Mouse (Mus musculus) ovary, postnatal 10 days (tissue): Measurements from ENCODE around the gene Castor1.

Experiments
- DNase-seq: peaks from one replicate; pipeline ENCODE4 v3.0.0; 2022; ENCODE audit warnings: low spot score

The Castor1 gene

DNA sequence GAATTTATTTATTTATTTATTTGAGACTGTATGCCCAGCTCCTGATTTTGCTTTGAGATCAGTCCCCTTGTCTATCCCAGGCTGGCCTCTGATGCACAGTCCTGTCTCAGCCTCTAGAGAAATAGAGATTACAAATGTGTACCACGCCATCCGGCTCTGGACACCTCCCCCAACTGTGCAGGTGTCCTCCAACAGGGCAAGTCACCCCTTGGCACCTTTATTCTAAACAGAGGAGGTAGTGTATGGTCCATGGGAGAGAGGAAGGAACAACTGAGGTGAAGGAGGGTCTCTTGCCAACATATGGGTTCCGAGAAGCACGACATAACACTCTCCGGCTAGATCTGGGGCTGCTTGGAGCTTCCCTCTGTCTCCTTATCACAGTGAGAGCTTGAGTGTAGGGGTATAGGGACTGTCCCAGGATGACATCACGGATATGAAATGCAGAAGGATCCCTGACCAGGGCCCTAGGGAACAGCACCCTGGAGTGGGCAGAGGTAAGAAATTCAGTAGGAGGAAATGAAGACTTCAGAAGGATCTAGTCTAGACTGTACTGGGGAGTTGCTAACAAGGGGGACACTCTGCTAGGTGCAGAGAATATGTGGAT lies 17.1 kb downstream of the Castor1 start:
- no peak for DNase-seq

DNA sequence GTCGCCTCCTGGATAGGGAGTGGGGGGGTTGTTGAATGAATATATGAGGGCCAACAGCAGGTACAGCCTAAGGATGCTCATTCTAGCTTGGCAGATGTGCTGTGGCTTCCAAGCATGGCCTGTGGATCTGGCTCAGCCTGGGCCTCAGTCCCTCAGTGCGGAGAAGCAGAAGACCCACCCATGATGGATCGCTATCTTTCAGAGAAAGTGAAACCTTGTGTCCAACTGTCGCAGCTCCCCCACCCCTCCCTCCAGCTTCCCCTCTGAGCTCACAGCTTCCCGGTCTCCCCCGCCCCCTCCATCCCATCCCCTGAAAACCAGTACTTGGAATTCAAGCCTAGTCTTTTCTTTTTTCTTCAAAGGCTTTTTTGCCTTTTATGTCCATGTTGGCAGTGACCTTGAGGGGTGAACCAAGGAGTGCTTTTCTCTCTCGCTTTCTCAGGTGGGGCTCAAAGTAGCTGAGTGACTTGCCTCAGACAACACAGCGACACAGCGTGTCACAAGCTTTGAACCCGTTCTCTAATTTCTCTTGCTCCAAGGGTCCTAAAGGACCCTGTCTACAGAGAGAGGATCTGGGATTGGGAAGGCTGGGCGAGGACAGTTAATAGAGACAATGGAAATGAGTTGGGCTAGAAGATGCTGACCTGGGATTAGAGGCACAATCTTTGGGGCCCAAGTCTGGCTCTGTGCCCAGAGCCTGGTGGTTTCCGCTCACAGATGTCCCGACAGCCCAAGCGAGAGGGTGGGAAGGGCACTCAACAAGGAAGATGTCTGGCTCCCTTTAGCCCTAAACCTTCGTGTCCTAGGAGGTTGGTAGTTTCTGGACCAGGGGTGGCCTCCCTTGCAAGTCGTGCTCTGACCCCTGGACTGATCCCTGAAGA lies 17.9 kb downstream of the Castor1 start, which contains the start of gene Osm:
TSS of gene Osm (plus strand) at position 756 of the 881 bp plus-strand sequence.
- DNase-seq, result no peak

DNA sequence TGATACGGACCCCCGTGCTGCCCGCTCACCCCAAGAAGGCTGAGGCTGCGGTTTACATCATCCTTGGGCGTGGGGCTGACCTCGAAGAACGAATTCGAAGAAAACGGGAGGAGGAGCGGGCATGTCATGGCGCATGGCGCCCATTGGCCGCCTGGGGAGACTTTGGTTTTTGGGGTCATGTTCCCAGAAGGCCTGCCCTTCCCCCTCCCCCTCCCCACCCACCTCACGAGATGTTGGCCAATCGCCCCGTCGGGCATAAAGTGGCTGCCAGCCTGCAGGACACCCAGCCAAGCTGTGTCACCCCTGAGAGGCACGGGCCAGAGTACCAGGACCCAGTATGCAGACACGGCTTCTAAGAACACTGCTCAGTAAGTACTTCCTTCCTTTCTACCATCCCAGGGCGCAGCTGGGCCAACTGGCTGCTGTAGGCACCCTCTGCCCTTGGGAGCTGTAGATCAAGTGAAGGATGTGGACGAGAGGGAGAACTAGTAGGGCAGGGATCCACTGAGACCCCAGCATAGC lies 18.6 kb downstream of the Castor1 start:
- DNase-seq, result no peak

DNA sequence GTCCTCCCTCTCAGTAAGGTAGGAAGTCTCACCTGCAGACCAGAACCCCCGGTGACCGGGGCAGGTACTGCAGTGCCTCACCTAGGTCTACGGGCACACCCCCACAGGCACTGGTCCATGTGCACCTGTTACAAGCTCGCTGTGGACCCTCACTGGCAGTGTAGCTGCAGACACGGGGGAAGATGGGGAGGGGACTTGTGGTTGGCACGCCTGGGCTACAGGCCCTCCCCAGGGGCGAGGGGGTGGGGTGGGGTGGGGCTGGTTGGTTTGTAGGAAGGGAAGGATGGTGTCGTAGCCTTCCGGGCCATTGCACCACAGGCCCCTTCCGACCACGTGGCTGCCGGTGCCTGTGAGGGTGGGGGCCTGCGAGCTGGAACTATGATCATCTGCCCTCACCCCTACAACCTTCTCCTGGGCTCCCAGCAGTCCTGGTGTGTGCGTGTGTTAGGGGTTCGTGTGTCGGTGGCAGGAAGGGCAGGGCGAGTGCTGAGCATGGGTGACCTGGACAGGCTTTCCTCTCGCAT lies 19.4 kb downstream of the Castor1 start:
- DNase-seq, result no peak

DNA sequence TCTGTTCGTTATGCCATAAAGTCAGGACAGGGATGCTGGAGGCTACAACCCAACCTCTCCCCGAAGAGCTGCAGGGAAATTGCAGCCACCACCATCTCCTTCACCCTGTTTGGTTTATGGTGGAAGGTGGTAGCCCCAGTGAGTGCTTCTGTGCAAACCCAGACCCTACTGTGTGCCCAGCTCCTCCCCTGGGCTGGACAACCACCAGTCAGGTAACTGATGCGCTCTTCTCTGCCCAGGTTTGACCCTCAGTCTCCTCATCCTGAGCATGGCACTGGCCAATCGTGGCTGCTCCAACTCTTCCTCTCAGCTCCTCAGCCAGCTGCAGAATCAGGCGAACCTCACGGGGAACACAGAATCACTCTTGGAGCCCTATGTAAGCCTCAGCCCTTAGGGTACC lies 20.1 kb downstream of the Castor1 start:
- DNase-seq, result no peak

DNA sequence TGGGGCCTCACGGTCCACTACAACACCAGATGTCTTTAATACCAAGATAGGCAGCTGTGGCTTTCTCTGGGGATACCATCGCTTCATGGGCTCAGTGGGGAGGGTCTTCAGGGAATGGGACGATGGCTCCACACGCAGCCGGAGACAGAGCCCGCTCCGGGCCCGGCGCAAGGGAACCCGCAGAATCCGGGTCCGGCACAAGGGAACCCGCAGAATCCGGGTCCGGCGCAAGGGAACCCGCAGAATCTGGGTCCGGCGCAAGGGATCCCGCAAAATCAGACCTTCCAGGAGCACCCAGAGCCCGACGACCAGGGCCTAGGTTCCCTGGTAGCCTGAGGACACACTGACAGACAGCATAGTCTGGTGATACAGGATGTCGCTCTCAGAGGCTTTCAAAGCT lies 21.7 kb downstream of the Castor1 start:
- DNase-seq, result no peak

DNA sequence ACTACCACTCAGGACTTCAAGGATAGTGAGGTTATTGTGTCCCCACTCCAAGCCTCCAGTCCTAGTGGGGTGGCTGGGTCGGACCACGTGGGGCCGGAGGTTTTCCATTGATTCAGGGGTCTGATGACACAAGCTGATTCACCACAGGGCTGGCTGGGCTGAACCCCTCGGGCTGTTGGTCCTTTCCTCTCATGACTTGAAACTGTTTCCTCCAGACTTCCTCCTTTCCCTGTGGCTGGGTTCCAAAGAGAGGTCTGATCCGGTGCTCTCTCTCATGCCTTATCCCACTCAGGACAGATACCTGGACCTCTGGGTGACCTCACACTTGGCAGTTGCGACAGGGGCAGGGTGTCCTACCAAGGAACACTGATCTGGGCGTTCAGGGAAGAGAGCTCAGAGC lies 22.1 kb downstream of the Castor1 start:
- no peak for DNase-seq

DNA sequence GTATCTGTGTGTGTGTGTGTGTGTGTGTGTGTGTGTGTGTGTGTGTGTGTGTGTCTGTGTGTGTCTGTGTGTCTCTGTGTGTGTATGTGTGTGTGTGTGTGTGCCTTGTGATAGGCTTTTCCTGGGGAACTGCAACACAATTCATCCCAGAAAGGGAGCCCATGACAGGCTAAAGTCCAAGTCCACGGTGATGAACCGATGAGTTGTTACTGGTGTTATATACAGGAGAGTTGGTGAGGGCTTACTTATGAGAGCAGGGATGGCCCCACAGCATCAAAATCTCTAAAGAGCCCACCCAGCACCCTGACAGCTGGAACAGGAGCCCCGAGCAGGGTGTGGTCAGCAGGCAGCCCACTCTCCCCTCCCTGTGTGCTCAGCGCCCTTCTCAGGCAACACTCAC lies 23.2 kb downstream of the Castor1 start:
- no peak for DNase-seq

DNA sequence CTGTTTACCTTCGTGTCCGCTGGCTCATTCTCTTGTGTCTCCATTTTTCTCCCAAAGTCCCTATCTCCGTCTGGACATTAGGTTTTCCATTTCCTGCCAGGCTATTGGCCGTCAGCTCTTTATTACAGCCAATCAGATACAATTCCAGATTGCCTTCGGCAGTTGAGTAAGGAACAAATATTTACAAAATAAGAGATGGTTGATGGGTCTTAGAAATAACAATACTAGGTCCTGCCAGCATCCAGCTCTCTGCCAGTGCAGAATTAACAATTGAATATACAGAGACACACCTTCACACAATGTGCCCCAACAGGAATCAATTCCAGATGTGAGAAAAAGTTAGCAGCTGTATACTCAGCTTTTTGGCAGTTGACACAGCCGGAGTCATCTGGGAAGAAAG lies 28.1 kb downstream of the Castor1 start:
- DNase-seq, result no peak

DNA sequence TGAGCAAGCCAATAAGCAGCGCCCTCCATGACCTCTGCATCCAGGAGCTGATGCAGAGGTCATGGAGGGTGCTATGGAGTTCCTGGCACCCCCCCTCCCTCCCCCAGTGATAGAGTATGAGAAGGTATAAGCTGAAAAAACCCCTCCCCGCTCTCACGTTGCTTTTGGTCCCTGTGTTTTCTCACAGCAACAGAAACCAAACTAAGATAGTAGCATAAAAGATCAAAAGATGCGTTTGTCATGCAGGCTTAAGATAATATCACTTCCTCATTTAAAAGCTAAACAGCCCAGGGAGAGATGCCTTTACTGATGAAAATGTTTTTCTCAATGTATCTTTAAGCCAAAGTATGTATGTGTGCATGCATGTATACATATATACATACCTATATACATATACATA lies 28.6 kb downstream of the Castor1 start:
- DNase-seq, result no peak

DNA sequence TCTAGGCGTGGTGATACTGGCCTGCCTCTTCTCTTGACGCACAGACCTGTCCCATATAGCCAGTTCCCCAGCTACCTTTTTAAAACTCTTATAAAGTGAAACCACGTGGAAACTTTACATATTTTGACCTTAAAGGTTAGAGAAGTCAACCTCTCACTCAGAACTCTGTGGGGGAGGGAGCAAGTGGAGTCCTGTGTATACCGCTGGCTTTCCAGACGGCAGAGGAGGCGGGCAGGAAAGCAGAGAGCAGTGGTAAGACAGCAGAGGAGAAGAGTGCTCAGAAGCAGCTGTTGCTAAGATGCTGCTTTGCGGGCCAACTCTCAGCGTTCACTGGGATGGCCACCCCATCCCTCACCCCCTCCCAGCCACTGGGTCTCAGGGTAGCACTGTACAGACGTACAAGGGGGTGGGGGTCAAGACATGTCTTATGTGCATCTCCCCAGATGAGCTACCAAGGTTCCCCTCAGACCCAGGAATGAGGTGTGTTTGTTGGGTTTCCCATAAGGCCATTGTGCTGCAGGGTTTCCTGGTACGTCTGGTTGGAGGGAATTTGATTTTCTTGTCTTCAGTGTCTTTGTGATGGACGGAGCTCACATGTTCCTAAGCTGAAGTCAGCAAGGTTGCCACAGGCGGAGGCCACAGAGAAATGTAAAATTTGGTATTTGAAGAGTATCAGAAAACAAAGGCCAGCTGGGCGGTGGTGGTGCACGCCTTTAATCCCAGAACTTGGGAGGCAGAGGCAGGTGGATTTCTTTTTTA lies 29.4 kb downstream of the Castor1 start:
- DNase-seq, result no peak

DNA sequence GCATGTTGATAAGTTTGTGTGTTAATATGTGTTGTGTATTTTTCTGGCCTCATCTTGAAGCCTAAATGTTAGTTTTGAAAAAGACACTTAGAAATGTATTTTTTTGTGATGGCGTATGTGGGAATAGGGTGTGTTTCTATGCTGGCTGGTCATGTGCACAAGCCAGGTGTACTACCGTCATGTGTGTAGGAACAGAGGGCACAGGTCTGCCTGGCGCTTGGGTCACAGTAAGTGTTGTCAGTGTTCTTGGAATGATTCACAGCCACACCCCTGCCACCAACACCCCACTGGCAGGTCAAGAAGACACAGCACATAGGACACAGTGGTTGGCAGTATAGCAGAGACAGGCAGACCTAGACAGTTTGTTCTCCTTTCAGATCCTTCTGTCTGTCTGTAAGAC lies 31.1 kb downstream of the Castor1 start:
- no peak for DNase-seq

DNA sequence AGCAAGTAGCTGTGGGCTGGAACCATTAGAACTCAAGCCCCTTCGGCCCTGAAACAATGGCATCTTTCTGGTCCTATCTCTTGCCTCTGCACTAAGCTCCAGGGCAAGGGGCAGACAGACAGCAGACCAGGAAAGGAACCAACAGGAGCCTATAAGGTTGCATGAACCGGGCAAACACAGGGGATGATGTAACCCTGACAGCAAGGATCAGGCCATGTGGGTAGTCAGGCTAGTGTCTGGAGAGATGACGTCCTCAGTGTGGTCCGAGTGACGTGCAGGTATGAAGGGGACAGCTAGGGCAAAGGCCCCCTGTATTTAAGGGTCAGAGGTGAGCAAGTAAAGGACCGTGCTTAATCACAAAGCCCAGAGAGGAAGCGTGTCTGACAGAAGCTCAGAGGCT lies 32.3 kb downstream of the Castor1 start:
- no peak for DNase-seq

DNA sequence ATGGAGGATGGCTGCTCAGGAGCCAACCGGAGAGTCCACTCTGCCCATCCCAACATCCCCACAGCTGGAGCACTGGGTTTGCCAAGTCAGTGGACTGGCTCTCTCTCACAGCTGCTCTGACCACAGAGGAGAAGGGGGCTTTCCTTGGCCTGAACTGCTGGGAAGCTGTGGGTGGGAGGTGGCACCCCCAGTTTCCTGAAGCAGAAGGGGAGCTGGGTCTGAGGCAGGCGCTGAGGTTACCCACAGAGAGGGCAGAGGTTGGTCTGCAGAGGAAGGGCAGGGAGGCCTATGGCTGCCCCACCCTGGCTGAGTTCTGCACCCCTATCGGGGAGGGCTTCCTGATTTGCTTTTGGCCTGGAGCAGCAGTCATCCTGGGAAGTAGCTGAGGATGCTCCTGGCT lies 33.4 kb downstream of the Castor1 start:
- DNase-seq, result no peak

DNA sequence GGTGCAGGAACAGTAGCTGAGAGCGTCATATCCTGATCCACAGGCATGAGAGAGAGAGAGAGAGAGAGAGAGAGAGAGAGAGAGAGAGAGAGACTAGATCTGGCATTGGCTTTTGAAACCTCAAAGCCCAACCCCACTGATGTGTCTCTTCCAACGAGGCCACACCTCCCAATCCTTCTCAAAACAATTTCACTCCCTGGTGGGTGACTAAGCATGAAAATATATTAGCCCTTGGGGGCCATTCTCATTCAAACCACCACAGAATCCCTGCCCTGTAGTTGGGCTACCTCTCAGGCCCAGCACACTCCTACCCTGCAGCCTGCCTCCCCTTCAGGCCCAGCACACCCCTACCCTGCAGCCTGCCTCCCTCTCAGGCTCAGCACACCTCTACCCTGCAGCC lies 34.9 kb downstream of the Castor1 start:
- DNase-seq, result no peak

DNA sequence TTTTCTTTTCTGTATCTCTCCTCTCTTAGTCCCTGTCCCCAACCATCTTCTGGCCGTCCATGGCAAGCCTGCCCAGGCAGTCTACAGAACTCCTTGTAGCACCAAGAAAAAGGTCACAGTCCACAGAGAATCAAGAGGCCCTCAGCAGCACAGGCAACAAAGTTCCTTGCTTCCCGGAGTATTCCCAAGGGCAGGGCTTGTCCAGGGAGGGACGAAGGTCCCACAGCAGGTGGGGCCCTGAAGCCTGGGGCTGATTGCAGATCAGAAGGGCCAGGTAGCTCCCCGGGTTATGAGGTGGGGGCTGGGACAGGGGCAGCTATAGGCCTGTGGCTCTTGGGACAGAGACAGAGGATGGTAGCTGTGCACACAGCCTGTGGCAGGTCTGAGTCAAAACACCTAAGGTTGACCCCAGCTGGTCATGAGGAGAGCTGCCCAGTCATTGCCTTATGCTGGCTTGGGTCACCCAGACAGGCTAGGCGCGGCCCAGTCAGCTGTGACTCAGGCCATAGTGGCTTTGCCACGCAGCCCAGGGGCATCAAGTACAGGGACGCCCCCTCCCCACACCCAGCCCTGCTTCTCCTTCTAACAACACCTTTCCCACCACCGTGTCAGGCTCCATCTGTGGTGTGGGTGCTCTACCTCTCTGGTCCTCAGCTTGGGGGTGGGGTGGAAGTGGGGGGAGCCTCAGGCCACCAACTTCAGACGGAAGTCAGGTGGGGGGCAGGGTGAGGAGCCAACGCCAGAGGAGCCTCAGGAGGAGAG lies 39.0 kb downstream of the Castor1 start, which contains the start of gene Lif:
TSS of gene Lif (plus strand) at position 712 of the 762 bp plus-strand sequence.
- no peak for DNase-seq

DNA sequence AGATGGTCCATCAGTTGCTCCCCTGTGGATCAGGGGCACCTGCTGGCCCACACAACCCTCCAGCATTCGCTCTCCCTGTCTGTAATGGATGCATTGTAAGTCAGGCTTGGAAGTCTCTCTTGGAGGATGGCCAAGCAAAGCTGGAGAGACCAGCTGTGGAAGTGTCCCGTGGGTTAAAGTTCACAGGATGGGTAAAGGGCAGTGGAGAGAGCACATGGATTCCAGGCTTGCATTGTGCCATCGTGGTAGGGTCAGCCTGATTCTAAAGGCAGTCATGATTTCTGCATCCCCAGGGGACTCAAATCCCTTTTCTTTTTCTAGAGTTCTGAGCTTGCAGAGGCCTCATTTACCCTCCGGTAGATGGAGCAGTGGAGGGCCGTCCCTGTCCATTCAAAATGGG lies 39.7 kb downstream of the Castor1 start:
- no peak for DNase-seq

DNA sequence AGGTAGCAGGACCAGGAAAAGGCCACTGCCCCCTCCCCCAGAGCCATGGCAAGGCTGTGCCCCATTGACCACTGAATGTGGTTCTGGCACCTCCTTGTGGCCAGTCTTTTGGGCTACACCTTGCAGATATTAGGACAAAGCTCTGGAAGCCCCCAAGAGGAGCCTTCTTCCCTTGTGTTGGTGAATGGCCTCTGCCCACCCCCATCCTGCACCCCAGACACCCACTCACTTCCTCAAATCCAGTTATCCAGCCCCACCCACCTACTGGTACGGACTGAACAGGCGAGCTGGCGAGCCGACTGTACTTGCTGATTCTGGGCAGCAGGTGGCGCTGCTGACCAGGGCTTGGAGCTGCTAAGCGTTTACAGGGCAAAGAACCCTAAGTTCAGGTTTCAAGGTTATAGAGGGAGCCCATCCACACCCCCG lies 40.6 kb downstream of the Castor1 start:
- DNase-seq, result peak; percentile 79

DNA sequence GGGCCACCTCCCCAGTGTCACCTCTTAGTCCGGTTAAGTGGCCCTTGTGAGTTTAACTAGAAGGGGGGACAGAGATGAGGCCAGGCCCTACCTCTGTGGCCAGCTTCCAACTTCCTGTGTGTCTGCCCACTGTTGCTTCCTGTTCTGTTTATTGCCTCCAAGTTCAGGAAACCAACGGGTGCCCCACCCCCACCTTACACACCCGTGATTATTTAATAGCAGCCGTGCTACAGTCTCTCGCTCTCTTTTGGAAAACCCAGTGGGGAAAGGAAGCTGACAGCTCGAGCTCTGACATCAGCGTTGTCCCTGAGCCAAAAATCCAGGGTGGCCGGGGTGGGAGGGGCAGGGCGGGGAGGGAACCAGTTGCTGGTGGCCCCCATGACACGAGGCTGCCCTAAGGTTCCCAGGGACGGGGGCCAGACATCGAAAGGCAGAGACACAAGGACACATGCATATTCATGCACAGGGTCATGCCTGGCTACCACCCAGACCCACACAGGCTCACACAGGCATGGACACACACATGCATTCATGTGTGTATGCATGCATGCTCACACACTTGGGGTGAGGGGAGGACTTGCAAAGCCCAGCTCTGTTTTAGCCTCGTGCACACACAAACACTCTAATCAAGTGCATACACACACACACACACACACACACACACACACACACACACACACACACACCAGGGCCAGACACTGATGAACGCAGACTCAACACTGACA lies 42.6 kb downstream of the Castor1 start:
- DNase-seq, result no peak

DNA sequence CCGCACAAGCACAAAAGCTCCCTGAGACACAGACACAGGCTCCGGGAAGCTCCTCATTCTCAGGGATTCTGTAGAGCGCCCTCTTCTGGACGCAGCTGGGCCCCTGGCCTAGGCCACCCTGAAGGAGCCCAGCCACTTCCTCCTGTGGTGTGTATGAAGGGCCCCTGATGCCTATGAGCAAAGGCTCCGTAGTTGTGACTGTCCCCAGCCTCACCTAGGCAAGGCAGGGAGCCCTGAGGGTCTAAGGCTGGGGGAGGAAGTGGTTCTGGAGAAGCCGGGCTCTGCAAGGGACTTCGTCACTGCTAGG lies 43.1 kb downstream of the Castor1 start:
- DNase-seq, result peak; percentile 52

DNA sequence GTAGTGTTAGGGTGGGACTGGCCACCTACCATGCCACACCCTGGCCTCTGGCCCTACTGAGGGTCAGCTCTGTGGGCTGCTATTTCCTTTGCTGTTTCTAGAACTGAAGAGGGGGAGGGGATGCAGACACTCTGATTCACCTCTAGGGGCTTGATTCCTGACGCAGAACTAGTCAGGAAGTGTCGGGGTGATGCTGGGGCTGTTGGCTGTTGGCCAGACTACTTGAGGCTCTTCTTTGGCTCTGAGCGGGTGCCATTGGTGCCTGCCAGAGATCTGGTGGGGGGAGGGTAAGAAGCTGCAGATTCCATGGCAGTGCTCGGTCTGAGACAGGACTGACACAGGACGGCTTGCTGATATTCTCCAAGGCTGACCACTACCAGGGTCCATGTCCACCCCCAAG lies 43.9 kb downstream of the Castor1 start:
- DNase-seq, result no peak
